Mouse (Mus musculus) hindbrain, embryonic 16.5 days (tissue): ENCODE data around the gene Dlgap1. TPM values are rescaled to one million over a fixed set of nuclear protein-coding genes. Genes with fewer than 3 reads are reported as not detected.

Experiments used
- ATAC-seq: fragments of 200-750 bp; cut with Nextera tagmentation; 2 replicates; pipeline ENCODE4 v1.8.0; 2017; ENCODE audit warnings: moderate TSS enrichment, moderate library complexity
- H3K27ac ChIP-seq: fragments of 300-500 bp; sonication (generic); 2 replicates; pipeline ENCODE4 v1.5.1; 2014; ENCODE audit warnings: low read depth, mild to moderate bottlenecking, control low read depth, low read length, moderate library complexity
- H3K27me3 ChIP-seq: fragments of 300-500 bp; sonication (generic); replicated peaks from 2 replicates; pipeline ENCODE4 v1.6.1; 2014; ENCODE audit warnings: low read length; ENCODE audit not compliant: control insufficient read depth, insufficient read depth
- H3K36me3 ChIP-seq: fragments of 300-500 bp; sonication (generic); 2 replicates; pipeline ENCODE4 v1.6.1; 2014; ENCODE audit warnings: mild to moderate bottlenecking, low read length, moderate library complexity, mixed read lengths; ENCODE audit not compliant: control insufficient read depth, insufficient read depth
- H3K4me1 ChIP-seq: fragments of 300-500 bp; sonication (generic); 2 replicates; pipeline ENCODE4 v1.6.1; 2014; ENCODE audit warnings: low read depth, low read length; ENCODE audit not compliant: control insufficient read depth, insufficient read depth
- H3K4me2 ChIP-seq: fragments of 300-500 bp; sonication (generic); 2 replicates; pipeline ENCODE4 v1.6.1; 2014; ENCODE audit warnings: mild to moderate bottlenecking, low read length, control low read depth, moderate library complexity
- H3K4me3 ChIP-seq: fragments of 300-500 bp; sonication (generic); 2 replicates; pipeline ENCODE4 v1.5.1; 2014; ENCODE audit warnings: mild to moderate bottlenecking, low read length, control low read depth, moderate library complexity
- H3K9ac ChIP-seq: fragments of 300-500 bp; sonication (generic); 2 replicates; pipeline ENCODE4 v1.6.1; 2014; ENCODE audit warnings: low read depth, mild to moderate bottlenecking, control low read depth, low read length, moderate library complexity
- H3K9me3 ChIP-seq: fragments of 300-500 bp; sonication (generic); 2 replicates; pipeline ENCODE4 v1.6.1; 2014; ENCODE audit warnings: mild to moderate bottlenecking, low read length, moderate library complexity; ENCODE audit not compliant: control insufficient read depth
- WGBS: fragments of 180-500 bp; shearing (Covaris S2); extraction: QIAGEN DNeasy Blood & Tissue Kit; methylation state at CpG from one replicate; pipeline ENCODE4 v1.1.7; 2014; 5-methylcytosine and 5-hydroxymethylcytosine counted together
- polyA plus RNA-seq: library from polyadenylated mRNA; unstranded; fragments of >200 nt; fragmentation: Nextera tagmentation; extraction: Ambion mirVana; gene quantifications from 2 replicates; pipeline ENCODE4 v1.2.1, GENCODE M21; 2015

Gene Dlgap1
- polyA plus RNA-seq, 1 experiment from 2014 or later = 39.5 TPM

DNA sequence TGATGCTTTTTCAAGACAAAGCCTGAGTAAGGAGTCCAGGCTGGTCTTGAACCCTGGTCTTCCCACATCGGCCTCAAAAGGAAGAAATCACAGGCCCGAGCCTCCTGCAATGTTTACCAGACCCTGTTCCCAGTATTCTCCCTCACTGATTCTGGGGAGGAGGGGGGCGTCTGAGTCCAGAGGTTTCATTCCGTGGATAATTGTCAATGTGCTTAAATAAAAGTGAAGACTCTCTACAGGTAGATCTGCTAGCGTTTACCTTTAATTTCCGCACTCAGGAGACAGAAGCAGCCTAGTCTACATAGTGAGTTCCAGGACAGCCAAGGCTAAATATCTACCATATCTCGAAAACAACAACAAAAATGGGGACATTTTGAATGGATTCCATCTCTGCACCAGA is 785.8 kb downstream of the Dlgap1 start:
- H3K9me3 ChIP-seq = no peaks in the 10 kb centered on the region
- no peak for ATAC-seq
- H3K4me3 ChIP-seq = no peak overlapping the region
- no peak overlapping the region for H3K9ac ChIP-seq
- H3K4me1 ChIP-seq = peaks cover 9% of the 10 kb centered on the region
- WGBS = 56% methylated on average over 7 of the region's 7 CpGs
- peaks cover 7% of the 10 kb centered on the region for H3K27me3 ChIP-seq
- H3K27ac ChIP-seq = no peak overlapping the region
- H3K4me2 ChIP-seq = peak overlapping the region; percentile 67
- H3K36me3 ChIP-seq = no peaks in the 10 kb centered on the region

DNA sequence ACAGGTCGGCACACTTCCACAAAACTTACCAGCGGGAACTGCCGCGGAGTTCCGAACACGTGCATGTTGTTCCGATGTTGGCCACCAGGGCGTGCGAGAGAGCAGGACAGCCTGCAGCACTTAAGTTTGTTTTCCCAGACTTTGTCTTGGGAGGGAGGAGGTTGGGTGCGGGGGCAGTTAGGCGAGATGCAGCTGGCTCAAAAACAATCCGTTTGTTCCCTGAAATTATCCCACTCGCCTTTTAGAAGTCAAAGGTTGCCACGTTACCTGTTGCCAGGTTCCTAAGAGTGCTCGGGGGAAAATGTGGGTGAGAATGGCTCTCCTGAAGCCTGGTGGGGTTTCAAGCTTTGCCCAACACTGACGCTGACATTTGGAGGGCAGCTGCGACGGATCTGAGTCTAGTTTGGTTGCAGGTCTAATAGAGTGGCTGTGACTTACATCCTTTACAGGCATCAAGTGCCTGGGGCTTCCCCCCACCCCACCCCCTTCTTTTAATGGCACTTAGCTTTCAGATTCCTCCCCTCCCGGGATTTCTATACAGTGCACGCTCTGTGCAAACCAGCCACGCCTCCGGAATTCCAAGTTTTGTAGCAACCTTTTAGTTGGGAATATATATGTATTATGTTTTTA is 786.3 kb downstream of the Dlgap1 start:
- Histone ChIP-seq H3K9ac (peak overlapping the region; percentile 44), H3K4me2 (peak overlapping the region; percentile 67), H3K36me3 (no peaks in the 10 kb centered on the region), H3K4me1 (peaks cover 9% of the 10 kb centered on the region), H3K9me3 (no peaks in the 10 kb centered on the region), H3K4me3 (peak overlapping the region; percentile 34), H3K27ac (peak overlapping the region; percentile 64; the same call in 1 of the 2 replicates), H3K27me3 (peaks cover 6% of the 10 kb centered on the region)
- WGBS = under 1% methylated on average over 22 of the region's 22 CpGs
- ATAC-seq = peak; percentile 73

- 6% methylated on average over 14 of the region's 14 CpGs for WGBS
- Histone ChIP-seq H3K4me2 (peak overlapping the region; percentile 67), H3K27ac (no peak overlapping the region), H3K9me3 (no peaks in the 10 kb centered on the region), H3K27me3 (peaks cover 2% of the 10 kb centered on the region), H3K4me3 (peak overlapping the region; percentile 34), H3K36me3 (no peaks in the 10 kb centered on the region), H3K9ac (no peak overlapping the region), H3K4me1 (peaks cover 9% of the 10 kb centered on the region)
- no peak for ATAC-seq
Observed at GRCm38 (mm10) chr17:70755669-70756263, 786.9 kb downstream of the Dlgap1 start.

- Histone ChIP-seq H3K9me3 (no peaks in the 10 kb centered on the region), H3K36me3 (no peaks in the 10 kb centered on the region), H3K4me3 (no peak overlapping the region), H3K27me3 (no peaks in the 10 kb centered on the region), H3K9ac (no peak overlapping the region), H3K27ac (no peak overlapping the region), H3K4me1 (no peaks in the 10 kb centered on the region), H3K4me2 (no peak overlapping the region)
- ATAC-seq = no peak
- 95% methylated on average over 7 of the region's 7 CpGs for WGBS
Observed at GRCm38 (mm10) chr17:70762001-70762400, 793.1 kb downstream of the Dlgap1 start.

DNA sequence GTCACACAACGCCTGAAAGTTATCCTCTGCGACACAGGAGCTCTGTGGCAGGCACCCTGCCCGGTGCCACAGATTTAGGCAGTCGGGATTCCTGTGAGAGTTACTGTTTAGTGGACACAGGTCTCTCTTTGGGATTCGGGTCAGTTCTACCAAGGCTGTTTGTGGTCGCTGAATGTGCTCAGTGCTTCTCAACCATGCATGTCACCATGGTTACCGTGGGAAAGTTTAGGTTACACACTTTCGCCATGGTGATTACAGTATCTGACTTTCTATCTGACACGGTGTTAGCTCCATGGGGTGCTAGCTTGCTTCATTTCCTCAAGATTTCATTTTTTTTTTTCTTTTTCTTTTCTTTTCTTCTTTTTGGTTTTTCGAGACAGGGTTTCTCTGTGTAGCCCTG is 793.8 kb downstream of the Dlgap1 start:
- H3K4me2 ChIP-seq = no peak overlapping the region
- 80% methylated on average over 10 of the region's 10 CpGs for WGBS
- no peaks in the 10 kb centered on the region for H3K4me1 ChIP-seq
- no peak overlapping the region for H3K27ac ChIP-seq
- no peaks in the 10 kb centered on the region for H3K27me3 ChIP-seq
- H3K9me3 ChIP-seq = no peaks in the 10 kb centered on the region
- no peaks in the 10 kb centered on the region for H3K36me3 ChIP-seq
- H3K9ac ChIP-seq = no peak overlapping the region
- no peak for ATAC-seq
- H3K4me3 ChIP-seq = no peak overlapping the region

GRCm38 (mm10) chr17:70765337-70765736 is 796.5 kb downstream of the Dlgap1 start:
- Histone ChIP-seq H3K4me3 (no peak overlapping the region), H3K9ac (no peak overlapping the region), H3K4me2 (no peak overlapping the region), H3K9me3 (no peaks in the 10 kb centered on the region), H3K27ac (no peak overlapping the region), H3K4me1 (no peaks in the 10 kb centered on the region), H3K27me3 (no peaks in the 10 kb centered on the region), H3K36me3 (no peaks in the 10 kb centered on the region)
- WGBS = 97% methylated on average over 9 of the region's 9 CpGs
- no peak for ATAC-seq

DNA sequence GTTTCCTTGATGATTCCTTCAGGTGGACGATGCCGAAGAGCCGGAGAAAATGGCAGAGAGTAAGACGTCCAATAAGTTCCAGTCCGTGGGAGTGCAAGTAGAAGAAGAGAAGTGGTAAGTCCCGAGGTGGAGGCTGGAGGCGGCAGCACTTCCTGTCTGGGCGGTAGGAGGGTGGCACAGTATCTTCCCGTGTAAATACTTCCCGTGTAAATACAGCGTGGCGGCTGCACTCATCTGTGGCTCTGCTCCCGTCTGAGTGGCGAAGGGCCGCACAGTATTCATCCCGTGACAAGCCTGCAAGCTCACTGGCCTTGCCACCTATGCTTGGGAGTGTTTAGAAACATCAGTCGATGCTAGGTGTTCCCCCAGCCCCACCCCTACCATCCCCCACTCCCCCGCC is 797.1 kb downstream of the Dlgap1 start:
- no peak for ATAC-seq
- Histone ChIP-seq H3K4me3 (no peak overlapping the region), H3K4me2 (no peak overlapping the region), H3K9me3 (no peaks in the 10 kb centered on the region), H3K4me1 (no peaks in the 10 kb centered on the region), H3K27ac (no peak overlapping the region), H3K36me3 (no peaks in the 10 kb centered on the region), H3K27me3 (no peaks in the 10 kb centered on the region), H3K9ac (no peak overlapping the region)
- 89% methylated on average over 18 of the region's 18 CpGs for WGBS

DNA sequence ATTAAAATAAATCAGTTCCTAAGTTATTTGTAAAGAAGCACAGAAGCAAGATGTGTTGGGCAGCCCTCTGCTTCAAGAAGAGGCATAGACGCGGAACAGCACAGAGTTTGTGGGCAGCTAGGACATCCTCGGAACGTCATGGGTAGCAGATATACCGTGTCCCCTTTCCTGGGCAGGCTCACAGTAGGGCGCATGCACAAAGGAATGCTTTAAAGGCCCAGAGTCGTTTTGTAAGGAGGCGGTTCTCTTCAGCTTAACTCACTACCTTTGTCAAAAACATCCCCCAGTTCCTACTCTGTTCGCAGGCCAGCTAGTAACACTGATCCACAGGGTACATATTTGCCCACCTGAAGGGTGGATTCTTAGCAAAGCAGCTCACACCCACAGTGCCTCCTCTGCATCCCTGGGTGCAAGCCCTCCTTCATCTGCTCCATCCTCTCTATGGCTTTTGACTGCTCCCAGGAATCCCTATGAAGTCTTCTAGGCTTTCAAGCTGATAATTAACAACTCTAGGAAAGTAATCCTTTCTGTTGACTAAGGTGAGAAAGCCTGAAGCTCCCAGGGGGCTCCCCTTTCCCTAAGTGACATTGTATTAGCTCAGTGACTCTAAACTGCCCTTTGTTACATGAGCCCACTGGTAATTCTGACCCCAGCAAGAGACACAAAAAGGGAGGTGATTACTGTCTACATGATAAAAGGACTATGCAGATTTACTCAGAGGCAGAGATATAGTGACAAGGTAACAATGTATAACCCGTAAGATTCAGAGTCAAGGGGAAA is 803.4 kb downstream of the Dlgap1 start:
- no peak overlapping the region for H3K4me2 ChIP-seq
- no peaks in the 10 kb centered on the region for H3K36me3 ChIP-seq
- 10% methylated on average over 10 of the region's 10 CpGs for WGBS
- no peaks in the 10 kb centered on the region for H3K9me3 ChIP-seq
- no peak overlapping the region for H3K9ac ChIP-seq
- no peak overlapping the region for H3K4me3 ChIP-seq
- no peak for ATAC-seq
- no peaks in the 10 kb centered on the region for H3K4me1 ChIP-seq
- H3K27me3 ChIP-seq = no peaks in the 10 kb centered on the region
- H3K27ac ChIP-seq = no peak overlapping the region

DNA sequence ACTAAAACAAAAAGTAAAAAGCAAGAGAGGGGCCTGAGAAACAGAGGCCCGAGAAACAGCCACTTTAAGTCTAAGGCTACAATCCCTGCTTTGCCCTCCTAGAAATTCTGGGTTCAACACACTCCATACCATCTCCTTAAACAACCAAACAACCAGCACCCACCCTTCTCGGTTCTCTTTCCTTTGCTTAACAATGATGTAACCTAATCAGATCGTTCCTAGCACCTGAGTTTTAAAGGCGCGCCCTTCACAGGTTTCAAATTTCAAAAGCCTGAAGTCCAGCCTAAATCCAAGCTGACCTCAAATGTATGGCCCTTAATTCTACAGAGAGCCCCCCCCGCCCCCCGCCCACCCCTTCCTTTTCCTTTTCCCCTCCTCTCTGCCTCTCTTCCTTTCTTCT is 810.9 kb downstream of the Dlgap1 start:
- Histone ChIP-seq H3K4me2 (no peak overlapping the region), H3K27me3 (no peaks in the 10 kb centered on the region), H3K36me3 (no peaks in the 10 kb centered on the region), H3K27ac (no peak overlapping the region), H3K4me1 (no peaks in the 10 kb centered on the region), H3K4me3 (no peak overlapping the region), H3K9me3 (no peaks in the 10 kb centered on the region), H3K9ac (no peak overlapping the region)
- no peak for ATAC-seq
- WGBS = 40% methylated on average over 7 of the region's 7 CpGs
